Mouse (Mus musculus) ES-Bruce4 (cell line): ENCODE results near the gene Sult3a2.

Experiments used
- CTCF ChIP-seq: IDR thresholded peaks from one replicate; pipeline ENCODE4 v1.8.1; 2011; ENCODE audit warnings: low read depth, low read length
- EP300 ChIP-seq: IDR thresholded peaks from 2 replicates; pipeline ENCODE4 v1.6.1; 2011; ENCODE audit warnings: low read depth, low read length; ENCODE audit not compliant: insufficient read depth
- POLR2A ChIP-seq: IDR thresholded peaks from one replicate; pipeline ENCODE4 v1.8.1; 2011; ENCODE audit warnings: low read length; ENCODE audit not compliant: insufficient read depth

- TF ChIP-seq POLR2A (no peak), EP300 (no peak), CTCF (no peak)
These were observed 34.4 kb upstream of the Sult3a2 start for GRCm38 (mm10) chr10:33820892-33821291.
